Mouse (Mus musculus) forebrain, embryonic 13.5 days (tissue): ENCODE measurements around the gene Rrp7a. TPM values are rescaled to one million over a fixed set of nuclear protein-coding genes. Genes with fewer than 3 reads are reported as not detected.

Experiments
- ATAC-seq: fragments of 200-750 bp; cut with Nextera tagmentation; 2 replicates; pipeline ENCODE4 v1.8.0; 2017
- H3K27ac ChIP-seq: fragments of 300-500 bp; sonication (generic); 2 replicates; pipeline ENCODE4 v1.5.1; 2015; ENCODE audit warnings: inconsistent platforms, mild to moderate bottlenecking, moderate library complexity
- H3K27me3 ChIP-seq: fragments of 300-500 bp; sonication (generic); 2 replicates; pipeline ENCODE4 v1.6.1; 2015; ENCODE audit warnings: mild to moderate bottlenecking, inconsistent platforms
- H3K36me3 ChIP-seq: fragments of 300-500 bp; sonication (generic); 2 replicates; pipeline ENCODE4 v1.6.1; 2015; ENCODE audit warnings: mild to moderate bottlenecking, inconsistent platforms; ENCODE audit not compliant: poor library complexity, severe bottlenecking
- H3K4me1 ChIP-seq: fragments of 300-500 bp; sonication (generic); 2 replicates; pipeline ENCODE4 v1.6.1; 2015; ENCODE audit warnings: inconsistent platforms
- H3K4me2 ChIP-seq: fragments of 300-500 bp; sonication (generic); 2 replicates; pipeline ENCODE4 v1.6.1; 2015; ENCODE audit warnings: inconsistent platforms, mild to moderate bottlenecking, moderate library complexity
- H3K4me3 ChIP-seq: fragments of 300-500 bp; sonication (generic); 2 replicates; pipeline ENCODE4 v1.5.1; 2015; ENCODE audit warnings: mild to moderate bottlenecking, inconsistent platforms
- H3K9ac ChIP-seq: fragments of 300-500 bp; sonication (generic); 2 replicates; pipeline ENCODE4 v1.6.1; 2015; ENCODE audit warnings: mild to moderate bottlenecking, inconsistent platforms
- H3K9me3 ChIP-seq: fragments of 300-500 bp; sonication (generic); replicated peaks from 2 replicates; pipeline ENCODE4 v1.6.1; 2016; ENCODE audit warnings: inconsistent platforms
- WGBS: fragments of 180-500 bp; shearing (Covaris S2); methylation state at CpG from one replicate; pipeline ENCODE4 v1.1.7; 2015; 5-methylcytosine and 5-hydroxymethylcytosine counted together
- polyA plus RNA-seq: library from polyadenylated mRNA; unstranded; fragments of >200 nt; fragmentation: Nextera tagmentation; extraction: Ambion mirVana; gene quantifications from 2 replicates; pipeline ENCODE4 v1.2.1, GENCODE M21; 2015

Gene Rrp7a
- polyA plus RNA-seq: 64.2 and 77.1 TPM in 2 replicates

DNA sequence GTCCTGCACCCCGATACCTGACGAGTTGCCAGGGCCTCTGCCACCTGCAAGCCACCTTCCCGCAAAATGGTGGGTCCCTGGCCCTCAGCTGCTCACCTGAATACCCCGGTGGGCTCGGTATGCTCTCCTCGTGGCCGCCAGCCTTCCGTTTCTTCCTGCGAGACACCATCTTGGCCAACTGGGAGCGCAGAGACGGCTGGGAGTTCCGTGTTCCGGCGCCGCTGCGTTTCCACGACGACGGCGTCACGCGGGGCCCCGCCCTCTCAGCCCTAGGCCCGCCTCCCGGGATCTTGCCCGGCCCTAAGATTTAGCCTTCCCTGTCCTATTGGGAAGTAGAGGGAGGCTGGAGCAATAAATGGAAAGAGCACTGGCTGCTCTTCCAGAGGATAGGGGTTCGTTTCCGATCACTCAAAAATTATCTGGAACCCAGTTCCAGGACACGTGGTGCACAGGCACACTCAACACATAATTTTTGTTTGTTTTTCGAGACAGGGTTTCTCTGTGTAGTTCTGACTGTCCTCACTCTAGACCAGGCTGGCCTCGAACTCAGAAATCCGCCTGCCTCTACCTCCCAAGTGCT is at the start of gene Rrp7a:
Gene Rrp7a, minus strand, starts transcription at position 236 of the 580 bp plus-strand sequence.
- H3K4me3 ChIP-seq: peak within 1 kb of the TSS; percentile 86
- no peaks in the 10 kb centered on the region for H3K9me3 ChIP-seq
- peak within 1 kb of the TSS; percentile 73 for H3K9ac ChIP-seq
- WGBS: 9% methylated on average over 32 of the region's 32 CpGs
- peak within 1 kb of the TSS; percentile 82 for H3K4me2 ChIP-seq
- ATAC-seq: peak; percentile 92
- peak within 1 kb of the TSS; percentile 90 for H3K27ac ChIP-seq
- H3K27me3 ChIP-seq: no peaks in the 10 kb centered on the region
- H3K36me3 ChIP-seq: peaks cover 50% of the 10 kb centered on the region
- H3K4me1 ChIP-seq: peaks cover 27% of the 10 kb centered on the region

DNA sequence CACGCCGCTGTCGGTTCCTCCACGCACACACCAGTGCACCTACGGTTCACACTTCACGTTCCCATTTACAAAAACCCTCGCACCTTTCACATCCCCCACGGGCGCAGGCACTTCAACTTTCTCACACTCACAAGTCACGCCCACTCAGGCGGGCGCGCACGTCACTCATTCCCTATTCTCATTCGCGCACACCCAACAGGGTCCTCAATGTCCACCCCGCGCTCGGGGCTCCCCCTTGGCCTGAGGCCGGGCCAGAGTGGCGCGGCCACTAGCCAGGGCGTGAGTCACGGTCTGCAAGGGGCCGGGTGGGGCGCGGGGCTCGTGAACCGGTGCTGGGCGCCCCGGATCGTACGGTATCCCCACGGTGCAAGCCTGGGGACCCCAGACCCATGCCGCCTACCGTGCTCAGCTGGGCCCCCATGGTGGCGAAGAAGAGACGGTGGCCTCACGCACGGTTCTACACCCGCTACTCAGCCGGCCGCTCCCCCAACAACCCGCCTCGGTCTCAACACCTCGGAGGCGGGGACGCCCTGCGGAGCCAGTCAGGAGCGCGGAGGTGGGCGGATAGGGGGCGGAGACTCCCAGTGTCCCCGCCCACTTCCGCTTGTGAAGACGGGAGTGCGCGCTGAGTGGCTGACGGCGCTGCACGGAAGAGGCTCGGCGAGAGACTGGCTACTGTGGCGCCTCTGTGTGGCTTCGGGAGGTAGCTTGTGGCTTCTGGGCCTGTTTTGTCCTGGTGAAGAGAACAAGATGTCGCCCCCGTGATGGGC is 49.3 kb upstream of the Rrp7a start:
- Histone ChIP-seq H3K36me3 (no peaks in the 10 kb centered on the region), H3K9me3 (no peaks in the 10 kb centered on the region), H3K27ac (peak overlapping the region; percentile 73), H3K27me3 (no peaks in the 10 kb centered on the region), H3K9ac (peak overlapping the region; percentile 87), H3K4me2 (peak overlapping the region; percentile 75), H3K4me3 (peak overlapping the region; percentile 91), H3K4me1 (peaks cover 27% of the 10 kb centered on the region)
- peak; percentile 98 for ATAC-seq
- whole genome bisulfite sequencing: under 1% methylated on average over 67 of the region's 67 CpGs

DNA sequence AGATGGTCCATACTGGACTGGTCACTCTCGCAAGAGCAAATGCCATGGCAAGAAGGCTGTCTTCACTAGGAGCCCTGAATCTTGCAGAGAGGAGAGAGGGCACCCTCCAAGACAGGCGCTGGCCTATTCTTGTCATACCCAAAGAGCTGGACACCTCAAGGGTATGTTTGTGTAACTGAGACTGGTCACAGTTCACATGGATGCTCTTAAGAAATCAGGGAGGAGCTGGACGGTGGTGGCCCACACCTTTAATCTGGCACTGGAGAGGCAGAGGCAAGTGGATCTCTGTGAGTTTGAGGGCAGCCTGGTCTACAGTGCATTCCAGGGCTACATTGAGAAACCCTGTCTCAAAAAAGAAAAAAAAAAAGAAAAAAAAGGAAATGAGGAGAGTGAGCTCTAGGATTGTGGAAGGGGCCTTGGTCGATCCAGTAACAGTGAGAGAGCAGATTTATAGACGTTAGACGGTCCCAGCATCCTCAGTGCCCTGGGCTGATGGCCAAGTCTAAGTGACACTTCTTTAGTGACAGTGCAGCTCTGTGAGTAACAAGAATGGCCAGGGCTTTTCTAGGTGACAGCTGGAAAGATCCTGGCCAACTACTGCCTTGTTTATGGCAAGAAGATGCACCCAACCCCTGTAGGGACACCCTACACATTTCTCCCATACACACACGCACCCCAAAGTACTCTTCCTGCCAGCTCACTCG is 48.5 kb upstream of the Rrp7a start:
- Histone ChIP-seq H3K27ac (no peak overlapping the region), H3K36me3 (no peaks in the 10 kb centered on the region), H3K9ac (peak overlapping the region; percentile 87), H3K9me3 (no peaks in the 10 kb centered on the region), H3K4me1 (peaks cover 27% of the 10 kb centered on the region), H3K27me3 (no peaks in the 10 kb centered on the region), H3K4me3 (peak overlapping the region; percentile 91), H3K4me2 (peak overlapping the region; percentile 75)
- ATAC-seq: no peak
- WGBS: 51% methylated on average over 8 of the region's 8 CpGs

DNA sequence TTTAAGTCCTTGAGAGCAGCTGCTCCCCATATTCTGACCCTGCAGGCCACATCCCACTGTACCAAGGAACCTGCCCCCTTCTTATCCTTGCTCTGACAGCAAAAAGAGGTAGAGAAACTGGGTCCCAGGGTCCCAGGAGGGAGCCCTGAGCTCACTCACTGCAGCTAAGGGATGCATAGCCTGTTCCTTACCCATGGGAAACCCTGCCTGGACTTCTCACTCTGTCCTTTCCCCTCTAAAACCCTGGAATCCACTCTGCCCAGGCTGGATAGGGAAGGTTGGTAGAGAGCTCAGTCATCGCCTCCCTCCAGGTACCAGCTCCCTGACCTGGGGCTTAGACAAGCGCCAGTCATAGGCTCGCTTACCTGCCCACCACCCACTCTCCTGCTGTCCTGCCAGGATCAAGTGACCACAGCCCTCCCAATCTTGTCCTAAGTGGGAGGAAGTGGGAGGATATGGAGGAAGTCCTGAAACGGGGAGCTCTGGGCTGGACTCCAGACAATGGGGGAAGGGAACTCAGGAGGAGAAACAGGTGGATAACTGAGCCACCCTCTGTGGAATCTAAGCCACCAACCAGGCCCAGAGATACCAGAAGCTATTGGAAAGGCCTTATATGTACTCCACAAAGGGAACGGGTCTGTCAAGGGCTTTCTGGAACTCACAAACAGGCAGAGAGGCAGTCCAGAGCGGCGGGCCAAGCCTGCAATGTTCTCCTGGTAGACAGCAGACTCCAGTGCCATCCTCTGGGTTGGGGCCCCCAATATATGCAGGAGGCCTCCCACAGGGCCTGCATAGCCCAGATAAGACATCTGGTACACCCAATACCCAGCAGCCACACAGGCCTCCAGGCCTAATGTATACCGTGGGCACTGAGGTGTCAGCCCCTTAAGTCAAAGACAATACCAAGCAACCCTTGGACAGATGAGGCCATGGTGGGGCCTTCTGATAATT is 47.4 kb upstream of the Rrp7a start:
- Histone ChIP-seq H3K36me3 (peaks cover 5% of the 10 kb centered on the region), H3K9ac (no peak overlapping the region), H3K27me3 (no peaks in the 10 kb centered on the region), H3K4me3 (no peak overlapping the region), H3K27ac (no peak overlapping the region), H3K4me2 (no peak overlapping the region), H3K4me1 (peaks cover 27% of the 10 kb centered on the region), H3K9me3 (no peaks in the 10 kb centered on the region)
- 88% methylated on average over 8 of the region's 8 CpGs for WGBS
- no peak for ATAC-seq

DNA sequence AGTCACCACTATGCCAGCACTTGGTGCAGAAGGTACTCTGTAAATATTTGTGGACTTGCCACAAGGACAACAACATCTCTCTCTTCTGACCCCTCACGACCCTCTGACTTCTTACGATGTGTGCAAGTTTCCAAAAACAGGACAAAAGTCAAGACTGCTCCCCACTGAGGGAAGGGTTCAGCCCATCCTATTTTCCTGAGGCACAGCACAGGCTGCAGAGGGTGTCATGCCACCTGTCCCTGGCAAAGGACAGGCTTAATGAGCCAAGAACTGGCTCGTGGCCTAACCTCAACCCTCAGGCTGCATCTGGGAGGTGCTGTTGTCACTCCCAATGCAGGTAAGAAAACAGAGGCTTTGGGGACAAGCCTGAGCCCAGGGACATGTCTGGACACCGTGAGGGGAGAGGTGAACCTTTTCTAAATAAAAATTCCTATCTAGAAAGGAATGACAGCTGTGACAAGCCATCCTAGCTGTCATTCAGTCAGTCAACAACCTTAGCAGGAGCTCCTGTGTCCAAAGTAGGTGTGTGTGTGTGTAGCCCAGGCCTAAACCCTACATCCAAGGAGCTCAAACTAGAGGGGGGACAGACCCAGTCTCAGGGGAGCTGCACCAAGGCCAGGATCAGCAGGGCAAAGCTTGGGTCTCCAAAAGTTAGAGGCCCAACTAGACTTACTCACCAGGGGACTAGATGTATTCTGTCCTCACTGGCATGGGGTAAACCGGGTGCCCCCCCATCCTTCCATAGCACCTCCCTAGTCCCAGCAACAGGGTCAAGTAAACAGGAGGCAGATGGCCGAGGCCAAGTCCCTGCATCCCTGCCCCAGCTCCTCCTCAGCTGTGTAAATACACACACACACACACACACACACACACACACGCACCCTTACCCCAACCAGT is 46.5 kb upstream of the Rrp7a start:
- peaks cover 27% of the 10 kb centered on the region for H3K4me1 ChIP-seq
- no peaks in the 10 kb centered on the region for H3K27me3 ChIP-seq
- H3K9ac ChIP-seq: no peak overlapping the region
- no peak overlapping the region for H3K27ac ChIP-seq
- no peak overlapping the region for H3K4me2 ChIP-seq
- ATAC-seq: no peak
- peaks cover 8% of the 10 kb centered on the region for H3K36me3 ChIP-seq
- WGBS: 80% methylated on average over 7 of the region's 7 CpGs
- H3K4me3 ChIP-seq: no peak overlapping the region
- H3K9me3 ChIP-seq: no peaks in the 10 kb centered on the region

DNA sequence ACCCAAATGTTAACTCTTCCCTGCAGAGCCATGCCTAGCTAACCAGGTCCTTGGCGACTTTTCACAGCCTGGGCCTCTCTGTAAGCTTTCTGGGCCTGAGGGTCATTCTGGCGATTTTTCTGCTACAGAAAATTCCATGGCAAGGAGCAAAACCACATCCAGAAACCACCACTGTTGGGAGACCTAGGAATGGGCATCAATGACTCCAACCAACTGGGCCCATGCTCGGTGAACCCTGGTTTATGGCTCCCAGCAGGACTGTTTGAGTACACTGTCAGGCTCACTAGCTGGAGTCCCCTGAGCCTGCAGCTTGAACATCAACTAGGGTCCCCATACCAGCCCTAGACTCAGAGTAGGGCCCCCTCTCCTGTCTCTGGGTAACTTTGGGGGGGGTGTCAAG is 45.7 kb upstream of the Rrp7a start:
- WGBS: 88% methylated on average over 3 of the region's 3 CpGs
- Histone ChIP-seq H3K4me1 (peaks cover 27% of the 10 kb centered on the region), H3K4me3 (no peak overlapping the region), H3K27me3 (no peaks in the 10 kb centered on the region), H3K27ac (no peak overlapping the region), H3K9me3 (no peaks in the 10 kb centered on the region), H3K4me2 (no peak overlapping the region), H3K36me3 (peaks cover 8% of the 10 kb centered on the region), H3K9ac (no peak overlapping the region)
- no peak for ATAC-seq

DNA sequence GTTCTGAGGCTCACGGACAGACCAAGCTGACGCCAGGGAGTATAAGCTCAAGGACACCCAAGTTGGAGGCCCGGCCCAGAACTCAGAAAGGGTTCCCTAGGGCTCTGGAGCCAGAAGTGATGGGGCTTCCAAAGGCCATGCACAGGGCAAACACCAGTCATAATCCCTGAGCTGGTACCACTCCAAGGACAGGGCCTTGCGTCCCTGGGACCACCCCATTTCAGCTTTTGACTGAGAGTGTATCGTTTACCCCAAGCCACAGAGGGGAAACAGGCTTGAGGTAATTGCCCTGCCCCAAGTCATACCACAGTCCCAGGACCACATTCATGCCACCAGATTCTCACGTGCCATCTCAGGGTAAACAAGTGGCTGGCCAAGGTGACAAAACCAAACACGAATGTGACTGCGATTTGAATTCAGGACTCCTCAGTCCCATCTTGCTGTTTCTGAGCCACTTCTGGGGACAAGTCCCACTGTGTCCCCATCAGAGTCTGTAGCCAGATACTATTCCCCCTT is 45.0 kb upstream of the Rrp7a start:
- Histone ChIP-seq H3K9ac (no peak overlapping the region), H3K4me3 (no peak overlapping the region), H3K4me2 (no peak overlapping the region), H3K4me1 (peaks cover 20% of the 10 kb centered on the region), H3K27me3 (no peaks in the 10 kb centered on the region), H3K36me3 (peaks cover 11% of the 10 kb centered on the region), H3K9me3 (no peaks in the 10 kb centered on the region), H3K27ac (no peak overlapping the region)
- ATAC-seq: no peak
- WGBS: 92% methylated on average over 8 of the region's 8 CpGs

DNA sequence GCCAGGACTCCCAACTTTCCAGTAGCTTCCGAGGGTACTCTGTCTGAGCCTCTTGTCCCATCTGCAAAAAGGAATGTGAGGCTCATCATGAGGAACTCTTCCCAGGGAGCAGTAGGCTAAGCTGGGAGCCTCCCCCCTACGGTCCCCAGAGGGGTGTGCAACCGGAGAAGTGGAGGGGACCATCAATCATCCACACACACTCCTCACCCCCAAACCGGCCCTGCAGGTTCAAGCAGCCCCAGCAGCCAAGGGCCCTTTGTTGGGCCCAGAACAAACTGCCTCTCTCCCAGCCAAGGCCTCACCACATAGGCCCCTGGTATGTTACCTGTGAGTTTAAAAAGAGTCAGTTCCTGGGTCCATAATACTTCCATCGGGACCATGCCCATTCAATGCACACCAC is 44.5 kb upstream of the Rrp7a start:
- Histone ChIP-seq H3K4me3 (no peak overlapping the region), H3K9me3 (no peaks in the 10 kb centered on the region), H3K27me3 (no peaks in the 10 kb centered on the region), H3K4me1 (peaks cover 19% of the 10 kb centered on the region), H3K9ac (no peak overlapping the region), H3K27ac (no peak overlapping the region), H3K4me2 (no peak overlapping the region), H3K36me3 (peaks cover 14% of the 10 kb centered on the region)
- no peak for ATAC-seq
- 83% methylated on average over 5 of the region's 5 CpGs for WGBS

DNA sequence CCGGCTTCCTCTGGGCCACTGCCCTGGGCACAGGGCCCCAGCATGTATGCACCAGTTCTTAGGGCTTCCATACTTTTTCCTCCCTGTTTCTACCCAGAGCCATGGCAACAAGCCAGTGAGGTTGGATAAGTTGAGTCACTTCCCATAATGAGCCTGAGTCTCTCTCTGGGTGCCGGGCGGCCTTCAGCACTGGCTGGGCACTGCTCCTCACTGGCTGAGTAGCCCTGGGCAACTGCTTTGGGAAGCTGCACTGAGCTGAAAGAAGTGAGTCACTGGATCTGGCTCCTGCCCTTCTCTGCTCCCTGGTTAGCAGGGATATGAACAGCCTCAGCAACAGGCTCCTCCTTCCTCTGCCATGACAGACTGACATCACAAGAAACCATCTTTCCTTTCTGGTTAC is 44.0 kb upstream of the Rrp7a start:
- 88% methylated on average over 3 of the region's 3 CpGs for WGBS
- Histone ChIP-seq H3K4me1 (peaks cover 18% of the 10 kb centered on the region), H3K9ac (no peak overlapping the region), H3K27me3 (no peaks in the 10 kb centered on the region), H3K4me2 (no peak overlapping the region), H3K9me3 (no peaks in the 10 kb centered on the region), H3K4me3 (no peak overlapping the region), H3K27ac (no peak overlapping the region), H3K36me3 (peaks cover 19% of the 10 kb centered on the region)
- ATAC-seq: no peak

DNA sequence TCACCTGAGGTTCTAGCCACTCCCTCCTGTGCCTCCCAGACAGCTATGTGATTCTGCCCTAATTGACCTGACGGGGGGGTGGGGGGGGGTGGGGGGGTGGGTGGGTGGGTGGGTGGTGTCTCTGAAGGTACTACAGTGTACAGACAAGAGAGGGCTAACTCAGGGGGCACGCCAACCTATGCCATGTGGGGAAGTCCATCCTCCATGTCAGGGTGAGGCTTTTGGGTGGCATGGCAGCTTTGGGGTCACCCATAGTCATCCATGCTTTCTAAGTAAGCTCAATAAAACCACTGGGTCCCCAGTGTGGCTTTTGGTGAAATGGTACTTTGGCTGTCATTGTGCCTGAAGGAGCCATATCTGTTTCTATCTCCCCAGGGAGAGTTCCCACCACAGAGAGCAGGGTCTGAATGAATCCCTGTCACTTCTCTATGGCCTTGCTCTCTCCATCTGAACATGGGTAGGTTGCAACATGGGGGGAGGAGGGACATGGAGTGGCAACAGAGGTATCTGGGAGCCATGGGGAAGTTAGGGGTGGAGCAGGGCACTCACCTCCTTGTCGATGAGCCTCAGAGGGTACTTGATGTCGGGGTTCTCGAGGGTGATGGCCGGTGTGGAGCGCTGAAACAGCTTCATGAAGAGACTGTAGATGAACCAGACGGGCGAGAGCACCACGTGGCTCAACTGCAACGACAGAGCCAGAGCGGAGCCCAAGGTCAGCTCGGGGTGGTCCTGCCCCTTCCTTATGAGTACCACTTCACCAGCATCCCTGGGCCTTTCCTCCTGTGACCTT is 43.1 kb upstream of the Rrp7a start:
- ATAC-seq: no peak
- H3K27me3 ChIP-seq: no peaks in the 10 kb centered on the region
- no peak overlapping the region for H3K9ac ChIP-seq
- 96% methylated on average over 13 of the region's 13 CpGs for WGBS
- no peak overlapping the region for H3K27ac ChIP-seq
- peaks cover 9% of the 10 kb centered on the region for H3K4me1 ChIP-seq
- H3K9me3 ChIP-seq: no peaks in the 10 kb centered on the region
- H3K4me2 ChIP-seq: no peak overlapping the region
- H3K4me3 ChIP-seq: no peak overlapping the region
- peaks cover 26% of the 10 kb centered on the region for H3K36me3 ChIP-seq
